Mouse (Mus musculus) adrenal gland, adult (tissue): ENCODE measurements around the gene Ankrd24.
A peak's percentile ranks its signal among the peaks of the same experiment; 100 is the strongest.

Source experiments
- DNase-seq, 2 experiments: peaks; one replicate each; pipeline ENCODE4 v3.0.0; 2022 to 2023; ENCODE audit warnings: low spot score in 1 of 2; ENCODE audit not compliant: inconsistent age in 2 of 2

Ankrd24 gene

DNA sequence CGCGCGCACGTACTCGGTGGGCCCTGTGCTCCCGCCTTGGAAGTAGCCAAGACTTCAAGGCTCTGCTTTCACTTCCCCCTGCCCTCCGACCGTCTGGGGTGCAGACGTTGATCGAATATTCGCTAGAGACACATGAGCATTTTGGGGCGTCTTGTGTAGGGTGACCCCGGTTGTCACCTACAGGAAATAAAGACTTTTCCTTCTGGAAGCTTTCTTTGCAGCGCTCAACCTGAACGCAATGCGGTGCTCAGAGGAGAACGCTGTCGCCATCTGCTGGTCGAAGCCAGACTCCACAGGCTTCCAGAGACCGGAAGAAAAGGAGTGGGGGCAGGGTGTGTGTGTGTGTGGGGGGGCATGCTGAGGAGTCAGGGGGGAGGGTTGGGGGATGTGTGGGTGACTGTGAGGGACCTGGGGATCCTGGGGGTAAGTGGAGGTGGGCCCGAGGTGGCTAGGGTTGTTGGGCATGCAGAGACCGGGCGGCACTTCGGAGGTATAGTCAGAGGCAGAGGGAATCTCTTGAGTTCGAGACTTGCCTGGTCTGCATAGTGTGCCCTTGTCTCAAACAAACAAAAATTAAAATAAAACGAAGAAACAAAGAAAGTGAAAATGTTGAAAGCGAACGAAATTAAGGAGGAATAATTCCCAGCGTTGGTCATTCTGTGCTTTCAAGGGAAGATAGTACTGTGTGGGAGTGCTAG, 23.2 kb upstream of the Ankrd24 start:
- peak; percentile 87 to 95 for DNase-seq

- no peak for DNase-seq
Observed at GRCm38 (mm10) chr10:81605666-81605973, 22.7 kb upstream of the Ankrd24 start.

- DNase-seq = peak; percentile 96 to 98
Observed at GRCm38 (mm10) chr10:81605974-81606751, 22.2 kb upstream of the Ankrd24 start, which contains the start of gene BC025920. Gene BC025920 (plus strand): TSS chr10:81606270.

DNA sequence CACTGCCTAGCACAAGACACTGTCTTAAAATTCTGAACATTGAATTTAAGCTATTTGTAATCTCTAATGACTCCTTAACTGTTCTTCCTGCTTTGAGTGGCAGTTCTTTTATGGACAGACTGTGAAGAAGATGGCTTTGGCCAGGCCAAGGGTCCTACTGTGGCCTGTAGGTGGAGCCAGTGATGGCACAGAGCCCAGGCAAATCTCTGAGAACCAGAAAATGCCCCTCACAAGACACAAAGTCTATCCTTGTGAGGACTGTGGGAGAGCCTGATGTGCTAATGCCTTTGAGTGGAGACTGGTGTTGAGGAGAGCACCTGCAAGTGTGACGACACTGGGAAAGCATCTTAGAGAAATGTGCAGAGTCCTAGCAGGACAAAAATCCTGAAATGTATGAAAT, 20.0 kb upstream of the Ankrd24 start:
- DNase-seq = no peak

- DNase-seq = peak; percentile 63 to 72
Observed at GRCm38 (mm10) chr10:81612779-81613178, 15.6 kb upstream of the Ankrd24 start.

- DNase-seq = no peak
Observed at GRCm38 (mm10) chr10:81615486-81615885, 12.9 kb upstream of the Ankrd24 start.

DNA sequence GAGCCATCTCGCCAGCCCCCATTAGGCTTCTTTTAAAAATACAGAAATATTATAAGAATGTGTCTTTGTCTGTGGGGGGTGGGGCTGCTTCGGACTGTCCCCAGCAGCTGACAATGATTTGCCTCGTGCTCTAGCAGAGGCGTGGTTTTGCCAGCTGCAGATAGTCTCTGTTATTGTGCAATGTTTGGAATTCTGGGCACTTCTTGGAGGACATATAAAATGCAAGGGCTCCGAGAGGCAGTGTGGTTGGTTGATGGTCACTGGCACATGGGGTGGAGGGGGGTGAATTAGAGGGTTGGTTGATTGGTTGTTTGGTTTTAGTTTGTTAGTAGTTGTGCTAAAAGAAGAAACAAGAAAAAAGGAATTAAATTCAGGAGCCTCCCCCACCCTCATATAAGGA, 8.4 kb upstream of the Ankrd24 start:
- DNase-seq = no peak

GRCm38 (mm10) chr10:81620786-81621185, 7.6 kb upstream of the Ankrd24 start:
- DNase-seq = no peak

DNA sequence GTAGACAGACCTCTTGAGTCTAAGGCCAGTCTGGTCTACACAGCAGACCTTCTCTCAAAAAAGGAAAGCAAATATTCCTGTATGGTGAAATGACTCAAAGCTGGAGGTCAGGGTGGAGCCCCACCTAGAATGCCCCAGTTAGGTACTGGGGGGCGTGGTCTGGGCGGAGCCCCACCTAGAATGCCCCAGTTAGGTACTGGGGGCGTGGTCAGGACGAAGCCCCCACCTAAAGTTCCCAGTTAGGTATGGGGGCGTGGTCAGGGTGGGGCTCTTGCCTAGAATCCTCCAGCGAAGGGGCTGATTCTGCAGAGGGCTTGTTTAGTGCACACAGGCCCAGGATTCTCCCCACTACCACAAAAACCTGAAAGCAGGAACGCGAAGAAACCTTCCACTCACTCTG, 4.9 kb upstream of the Ankrd24 start:
- no peak for DNase-seq

DNA sequence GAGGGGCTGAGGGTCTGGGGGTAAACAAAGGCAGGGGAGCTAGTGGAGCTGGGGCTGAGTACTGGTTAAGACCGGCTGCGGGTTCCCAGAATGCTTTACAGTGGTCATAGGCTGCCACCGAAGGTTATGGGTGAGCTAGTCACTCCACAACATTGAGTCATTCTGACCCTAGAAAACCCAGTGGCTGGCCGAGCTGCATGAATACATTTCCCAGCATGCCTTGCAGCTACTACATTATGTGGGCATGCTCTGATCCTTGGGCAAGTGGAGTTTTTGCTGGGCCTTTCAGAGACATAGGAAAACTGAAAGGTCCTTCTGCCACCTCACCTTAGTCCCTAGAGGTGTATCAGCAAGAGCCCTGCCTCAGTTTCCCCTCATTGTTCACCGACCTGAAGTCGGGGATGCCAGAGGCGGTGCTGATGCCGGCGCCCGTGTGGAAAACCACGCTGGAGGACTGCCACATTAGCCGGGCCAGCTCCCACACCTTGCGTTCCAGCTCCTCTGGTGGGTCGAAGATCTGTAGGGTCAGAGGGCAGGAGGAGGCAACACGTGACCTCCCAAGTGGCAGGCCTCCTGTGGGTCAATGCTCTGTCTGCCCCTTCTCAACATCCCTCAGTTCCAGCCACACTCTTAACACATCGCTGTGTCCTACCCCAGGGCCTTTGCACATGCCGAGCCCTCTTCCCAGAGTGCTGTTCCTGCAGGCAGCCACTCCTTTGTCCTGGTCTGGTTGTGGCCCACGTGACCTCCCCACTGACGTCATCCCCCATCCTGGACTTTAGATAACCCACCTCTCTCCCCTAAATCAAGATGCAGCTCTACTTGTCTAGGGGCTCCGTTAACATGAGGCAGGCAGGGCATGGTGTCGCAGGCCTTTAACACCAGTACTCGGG, 2.0 kb upstream of the Ankrd24 start:
- DNase-seq = peak; percentile 50 to 75

GRCm38 (mm10) chr10:81626994-81627835, 1.1 kb upstream of the Ankrd24 start, which contains the start of gene Sirt6:
Gene Sirt6 (minus strand): TSS chr10:81627797.
- peak; percentile 95 to 98 for DNase-seq

GRCm38 (mm10) chr10:81627836-81628220, 512 bp upstream of the Ankrd24 start:
- peak in 1 of 2 experiments; percentile 62 for DNase-seq

DNA sequence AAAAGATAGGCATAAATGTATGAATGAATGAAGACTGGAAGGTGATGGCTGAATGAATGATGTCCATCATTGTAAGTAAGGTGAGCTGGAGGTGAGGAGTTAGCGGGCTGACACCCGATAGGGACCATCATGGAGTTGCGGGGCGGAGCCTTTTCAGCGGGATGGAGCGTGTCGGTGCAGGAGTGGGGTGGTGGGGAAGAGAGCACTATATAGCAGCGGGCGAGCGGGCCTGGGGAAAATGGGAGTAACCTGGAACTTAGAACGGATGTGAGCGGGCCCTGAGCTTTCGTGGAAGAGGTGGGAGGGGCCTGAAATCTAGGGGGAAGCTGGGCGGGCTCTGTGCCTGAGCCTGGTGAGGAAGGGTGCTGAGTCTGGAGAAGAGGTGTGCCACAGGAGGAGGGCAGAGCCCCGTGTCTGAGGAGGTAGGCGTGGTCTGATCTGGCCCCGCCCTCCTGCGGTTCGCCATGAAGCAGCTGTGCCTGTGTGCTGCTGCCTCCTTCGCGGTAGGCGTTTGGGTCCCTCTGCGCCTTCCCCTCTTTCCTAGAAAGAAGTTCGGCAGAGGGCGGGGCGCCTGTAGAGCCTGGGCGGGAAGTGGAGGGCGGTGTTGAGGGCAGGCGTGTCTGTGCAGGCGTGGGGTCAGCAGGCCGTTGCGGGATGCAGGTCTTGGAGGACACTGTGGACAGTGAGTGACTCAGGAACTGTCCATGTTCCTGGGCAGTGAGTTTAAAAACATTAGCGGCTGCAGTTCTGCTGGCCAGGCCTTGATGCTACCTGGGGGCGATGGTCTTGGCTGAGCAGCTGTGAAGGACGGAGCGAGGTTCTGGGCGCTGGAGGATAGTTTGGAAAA, 5.1 kb downstream of the Ankrd24 start:
- peak; percentile 91 to 96 for DNase-seq

DNA sequence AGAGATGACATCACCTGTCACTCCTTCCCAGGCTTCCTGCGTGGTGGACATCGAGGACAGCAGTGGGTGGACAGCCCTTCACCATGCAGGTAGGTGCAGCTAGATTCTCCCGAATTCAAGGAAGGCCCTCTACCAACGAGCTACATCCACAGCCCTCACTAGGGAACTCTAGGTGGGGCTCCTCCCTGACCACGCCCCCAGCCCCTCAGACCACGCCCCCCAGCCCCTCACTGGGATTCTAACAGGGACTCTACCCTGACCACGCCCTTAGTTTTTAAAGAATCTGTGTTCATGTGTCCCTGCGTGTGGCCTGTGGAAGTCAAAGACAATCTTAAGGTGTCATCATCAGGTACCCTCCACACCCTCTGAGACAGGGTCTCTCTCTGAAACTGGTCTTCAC, 8.0 kb downstream of the Ankrd24 start:
- peak in 1 of 2 experiments; percentile 16 for DNase-seq

DNA sequence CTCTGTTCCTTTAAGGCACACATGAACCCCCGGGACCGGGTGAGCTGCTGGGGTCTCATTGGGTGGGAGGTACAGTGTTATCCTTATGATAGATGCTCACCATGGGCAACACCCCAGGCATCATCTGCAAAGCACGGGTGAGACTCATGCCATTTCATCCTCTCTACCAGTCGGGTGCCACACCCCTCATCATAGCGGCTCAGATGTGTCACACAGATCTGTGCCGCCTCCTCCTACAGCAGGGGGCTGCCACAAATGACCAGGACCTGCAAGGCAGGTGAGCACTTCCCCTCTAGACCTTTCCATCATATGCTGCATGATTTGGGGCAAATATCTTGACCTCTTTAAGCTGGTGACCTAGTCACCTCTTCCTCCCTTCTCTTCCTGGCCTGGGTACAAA, 9.8 kb downstream of the Ankrd24 start:
- DNase-seq = peak in 1 of 2 experiments; percentile 22

GRCm38 (mm10) chr10:81640825-81641224, 12.5 kb downstream of the Ankrd24 start:
- peak; percentile 26 to 44 for DNase-seq

GRCm38 (mm10) chr10:81641566-81641965, 13.2 kb downstream of the Ankrd24 start:
- DNase-seq = peak in 1 of 2 experiments; percentile 6

DNA sequence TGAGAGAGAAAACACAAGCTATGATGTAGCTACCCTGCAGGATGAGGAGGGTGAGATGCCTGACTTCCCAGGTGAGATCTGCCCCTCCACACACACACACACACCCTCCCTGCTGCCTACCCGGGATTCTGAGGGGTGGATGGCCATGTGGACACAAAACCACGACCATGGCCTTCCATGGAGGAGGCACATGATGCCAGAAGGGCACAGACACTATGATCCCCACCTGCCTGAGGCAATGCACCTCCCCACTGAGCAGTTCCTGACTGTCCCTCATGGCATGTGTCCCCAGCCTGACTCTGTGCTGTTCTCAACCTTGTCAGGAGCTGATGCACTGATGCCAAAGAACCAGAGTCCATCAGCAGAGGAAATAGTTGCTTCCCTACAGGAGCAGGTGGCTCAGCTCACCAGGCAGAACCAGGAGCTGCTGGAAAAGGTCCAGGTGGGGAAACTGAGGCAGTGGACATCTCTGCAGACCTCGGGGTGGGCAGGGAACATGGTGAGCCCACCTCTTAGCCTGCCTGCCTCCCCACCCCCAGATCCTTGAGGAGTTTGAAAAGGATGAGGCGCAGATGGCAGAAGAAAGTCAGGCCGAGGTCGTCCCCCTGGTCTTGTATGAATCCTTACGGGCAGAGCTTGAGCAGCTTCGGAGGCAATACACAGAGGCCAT, 13.8 kb downstream of the Ankrd24 start:
- DNase-seq = peak; percentile 48 to 55
